Mouse (Mus musculus) induced T-regulatory cell, adult 2 months (primary cell): ENCODE data around the gene Olfr1243.
"Not testable (repeated sequence)": the region's sequence is repeated elsewhere in the genome, so short reads cannot be mapped to it uniquely, and the experiment has no call there.

Source experiments
- DNase-seq: peaks from one replicate; pipeline ENCODE4 v3.0.0-alpha.2; 2012; ENCODE audit warnings: low read depth

The Olfr1243 gene

DNA sequence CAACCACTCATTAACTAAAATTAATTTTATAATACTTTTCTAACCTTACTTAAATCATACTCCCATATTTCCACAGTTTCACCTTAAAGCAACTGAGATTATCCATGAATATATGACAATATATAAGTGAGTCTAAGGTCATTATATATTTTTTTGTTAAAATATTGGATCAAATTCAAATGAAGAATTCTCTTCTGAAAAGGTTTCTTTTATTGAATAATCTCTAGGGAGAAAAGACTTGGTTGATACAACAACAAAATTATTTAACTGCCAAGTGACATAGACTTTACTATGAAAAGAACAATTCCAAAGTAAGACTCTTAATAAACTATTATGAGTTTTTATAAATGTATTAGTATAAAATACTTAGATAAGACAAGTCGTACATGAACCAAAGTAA, at the start of gene Olfr1243:
TSS of gene Olfr1243 (minus strand) at position 101 of the 400 bp plus-strand sequence.
- DNase-seq, result no peak

DNA sequence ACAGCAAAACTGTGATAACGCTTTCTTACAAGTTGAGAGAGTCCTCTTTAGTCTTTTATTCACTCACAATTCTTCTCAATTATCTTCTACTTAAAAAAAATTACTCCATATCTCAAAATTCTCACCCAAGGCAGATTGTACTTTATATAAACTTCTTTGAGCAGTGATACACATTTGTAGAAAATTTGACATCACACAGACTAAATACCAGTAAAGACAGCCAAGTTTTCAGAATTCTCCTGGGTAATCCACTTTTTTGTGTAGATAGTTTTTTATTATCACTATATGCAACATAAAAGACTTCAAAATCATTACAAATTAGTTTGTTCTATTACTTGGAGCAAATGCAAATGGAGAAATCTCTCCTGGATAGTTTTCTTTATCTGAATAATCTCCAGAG, 47.1 kb upstream of the Olfr1243 start, which contains the start of gene Olfr1245:
TSS of gene Olfr1245 (minus strand) at position 101 of the 400 bp plus-strand sequence.
- no peak for DNase-seq

DNA sequence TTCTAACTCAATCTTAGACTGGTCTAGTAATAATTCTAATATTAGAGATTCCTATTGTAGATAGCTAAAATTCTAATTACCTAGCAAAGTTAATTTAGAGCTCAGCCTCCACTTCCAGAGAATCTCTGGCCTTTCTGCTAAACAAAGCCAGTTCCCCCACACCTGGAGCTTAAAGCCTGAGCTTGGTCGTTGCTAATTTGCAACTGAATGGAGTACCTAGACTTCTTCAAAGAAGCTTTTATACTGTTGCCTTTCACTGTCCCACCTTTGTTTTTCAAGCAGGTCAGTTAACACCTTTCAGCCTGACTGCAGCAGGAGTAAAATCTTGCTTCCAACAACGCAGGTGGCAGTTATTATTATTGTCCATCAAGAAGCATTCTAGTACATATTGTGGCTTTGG, 31.4 kb upstream of the Olfr1243 start:
- DNase-seq, result not testable (repeated sequence)

DNA sequence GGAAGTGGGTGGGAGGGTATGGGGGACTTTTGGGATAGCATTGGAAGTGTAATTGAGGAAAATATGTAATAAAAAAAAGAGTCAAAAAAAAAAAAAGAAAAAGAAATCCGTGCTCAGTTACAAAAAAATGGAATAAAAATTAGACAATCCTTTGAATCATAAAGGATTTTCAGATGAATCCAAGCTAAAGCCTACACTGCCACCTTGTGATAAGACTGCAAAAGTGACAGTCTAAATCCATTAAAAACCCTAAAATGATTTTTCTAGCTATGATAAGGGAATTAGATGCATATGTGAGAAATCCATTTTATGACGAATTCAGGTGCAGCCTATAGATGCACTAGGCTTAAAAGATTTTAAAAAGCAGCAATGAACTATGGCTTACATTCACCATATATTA, 13.2 kb upstream of the Olfr1243 start:
- no peak for DNase-seq

GRCm38 (mm10) chr2:89539923-89540322, 8.6 kb upstream of the Olfr1243 start:
- DNase-seq, result no peak

DNA sequence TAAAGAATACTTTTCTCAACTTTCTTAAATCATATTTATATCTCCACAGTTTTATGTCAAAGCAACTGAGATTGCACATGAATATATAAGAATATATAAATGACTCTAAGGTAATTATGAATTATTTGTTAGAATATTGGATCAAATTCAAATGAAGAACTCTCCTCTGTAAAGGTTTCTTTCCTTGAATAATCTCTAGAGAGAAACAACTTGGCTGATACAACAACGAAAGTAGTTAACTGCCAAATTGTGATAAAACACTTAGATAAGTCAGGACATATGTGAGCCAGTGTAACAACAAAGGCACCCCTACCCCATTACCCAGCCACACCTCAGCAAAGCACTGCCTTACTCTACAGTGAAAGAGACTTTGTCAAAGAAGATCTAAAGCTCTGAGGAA, 33.1 kb downstream of the Olfr1243 start, which contains the start of gene Olfr1242:
TSS of gene Olfr1242 (minus strand) at position 101 of the 400 bp plus-strand sequence.
- no peak for DNase-seq

GRCm38 (mm10) chr2:89487026-89487425, 44.3 kb downstream of the Olfr1243 start, which contains the start of gene Olfr1241:
Olfr1241 (minus strand) TSS chr2:89487126.
- no peak for DNase-seq
